Mouse (Mus musculus) lung, postnatal 0 days (tissue): ENCODE measurements around the gene Otud7b.

Experiments used
- CTCF ChIP-seq: IDR thresholded peaks from 2 replicates; pipeline ENCODE4 v1.5.1; 2016; ENCODE audit warnings: antibody characterized with exemption, mild to moderate bottlenecking
- EP300 ChIP-seq: IDR thresholded peaks from 2 replicates; pipeline ENCODE4 v1.6.1; 2016; ENCODE audit warnings: antibody characterized with exemption, mild to moderate bottlenecking, control low read depth

- TF ChIP-seq CTCF (no peak), EP300 (no peak)
Measured at GRCm38 (mm10) chr3:96082100-96082499, 22.2 kb upstream of the Otud7b start.
